23 mouse cellular contexts compared by ENCODE assay signal in the genomic region with DNA sequence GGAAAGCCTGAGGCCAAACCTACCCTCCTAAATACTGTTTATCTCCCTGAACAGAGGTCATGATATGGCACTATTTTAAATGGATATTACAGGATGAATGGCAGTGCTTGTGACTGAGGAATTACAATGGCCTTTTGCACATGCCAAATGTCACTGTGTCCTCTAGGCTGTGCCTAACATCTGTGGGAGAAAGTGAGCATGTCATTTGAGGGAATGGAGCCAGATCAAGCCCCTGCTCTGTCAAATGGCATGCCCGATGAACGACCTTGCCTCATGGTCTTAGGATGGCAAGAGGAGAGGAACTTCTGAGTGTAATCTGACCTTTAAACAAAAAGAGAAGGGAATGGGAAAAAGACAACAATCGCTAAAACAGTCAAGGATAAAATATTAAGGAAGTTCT.
A peak's percentile ranks its signal among the peaks of the same experiment; 100 is the strongest.
DNase-seq lines count a peak whose midpoint lies in the region; ATAC-seq and TF ChIP-seq lines count a peak whose summit lies in the region.
"Had no signal": no experiment of that assay in that cellular context is flagged by ENCODE, and none has a peak within 500 bp of the region (broad histone marks: within the 10 kb centered on the region; RNA-seq: fewer than 3 reads in every experiment).

No protein-coding gene starts in this region.

- intact Hi-C loops in left cerebral cortex, postnatal 4 days (cut with DNase I): no loop called here

- no peaks in the 10 kb centered on the region for H3K27me3 ChIP-seq in embryonic facial prominence, embryonic 14.5 days (replicated peaks; ENCODE audit: control insufficient read depth, insufficient read depth, low read length)
- H3K27me3 ChIP-seq in embryonic facial prominence, embryonic 10.5 days (replicated peaks; ENCODE audit: low read depth, poor library complexity, severe bottlenecking): no peaks in the 10 kb centered on the region
- H3K27me3 ChIP-seq: hindbrain, embryonic 13.5 days; liver, embryonic 15.5 days; lung, embryonic 15.5 days had no signal

- peak; percentile 29 for DNase-seq in embryonic facial prominence, embryonic 14.5 days (ENCODE audit: low spot score)
- DNase-seq in embryonic facial prominence, embryonic 10.5 days (ENCODE audit: low spot score): no peak
- peak; percentile 5 for DNase-seq in left cerebral cortex, postnatal 4 days
- no peak for DNase-seq in left cerebral cortex, adult 8-10 months (ENCODE audit: low spot score in 2 of 2)
- DNase-seq in adrenal gland, adult 8-10 months: peak; percentile 69
- peak; percentile 4 for DNase-seq in brain, embryonic 14.5 days (ENCODE audit: low read depth)
- DNase-seq in lung, postnatal 4 days: no peak
- DNase-seq: cerebellum, adult 18-20 months; cerebellum, postnatal 36 days; gastrocnemius, postnatal 10 days; kidney, adult 8-10 months; kidney, postnatal 10 days; liver; thymus, postnatal 14 days had no signal

- no peak overlapping the region for H3K27ac ChIP-seq in embryonic facial prominence, embryonic 14.5 days (replicated peaks; ENCODE audit: low read depth, low read length)
- no peak overlapping the region for H3K27ac ChIP-seq in embryonic facial prominence, embryonic 10.5 days (replicated peaks)
- H3K27ac ChIP-seq: forebrain, embryonic 10.5 days; hindbrain, embryonic 13.5 days; left cerebral cortex, adult 2 months; limb, embryonic 10.5 days; liver, embryonic 15.5 days; lung, embryonic 15.5 days; macrophage; midbrain, embryonic 10.5 days had no signal

- no peaks in the 10 kb centered on the region for H3K9me3 ChIP-seq in embryonic facial prominence, embryonic 14.5 days (ENCODE audit: control insufficient read depth, low read length)
- H3K9me3 ChIP-seq in embryonic facial prominence, embryonic 10.5 days: no peaks in the 10 kb centered on the region
- H3K9me3 ChIP-seq: forebrain, embryonic 10.5 days; hindbrain, embryonic 13.5 days; limb, embryonic 10.5 days; liver, embryonic 15.5 days; lung, embryonic 15.5 days; midbrain, embryonic 10.5 days had no signal

- H3K9ac ChIP-seq in embryonic facial prominence, embryonic 14.5 days (ENCODE audit: low read depth, low read length): no peak overlapping the region
- H3K9ac ChIP-seq: hindbrain, embryonic 13.5 days; liver, embryonic 15.5 days; lung, embryonic 15.5 days had no signal

- H3K4me3 ChIP-seq in embryonic facial prominence, embryonic 14.5 days (ENCODE audit: low read depth, low read length): no peak overlapping the region
- no peak overlapping the region for H3K4me3 ChIP-seq in embryonic facial prominence, embryonic 10.5 days
- H3K4me3 ChIP-seq: forebrain, embryonic 10.5 days; hindbrain, embryonic 13.5 days; left cerebral cortex, adult 2 months; limb, embryonic 10.5 days; liver, embryonic 15.5 days; lung, embryonic 15.5 days; midbrain, embryonic 10.5 days had no signal

- TF ChIP-seq CTCF in brain, embryonic 14.5 days (IDR thresholded peaks at IDR 0.05; ENCODE audit: borderline replicate concordance, extremely low read depth, insufficient read depth, insufficient read length): no peak

- H3K4me1 ChIP-seq in embryonic facial prominence, embryonic 14.5 days (ENCODE audit: control insufficient read depth, insufficient read depth, low read length): no peaks in the 10 kb centered on the region
- H3K4me1 ChIP-seq in embryonic facial prominence, embryonic 10.5 days: no peaks in the 10 kb centered on the region
- H3K4me1 ChIP-seq: forebrain, embryonic 10.5 days; hindbrain, embryonic 13.5 days; limb, embryonic 10.5 days; liver, embryonic 15.5 days; lung, embryonic 15.5 days; midbrain, embryonic 10.5 days had no signal

- no peak for ATAC-seq in embryonic facial prominence, embryonic 14.5 days (ENCODE audit: low read depth)
- ATAC-seq: forebrain, embryonic 16.5 days had no signal

- no peaks in the 10 kb centered on the region for H3K36me3 ChIP-seq in embryonic facial prominence, embryonic 14.5 days (ENCODE audit: control insufficient read depth, insufficient read depth, low read length)
- H3K36me3 ChIP-seq in embryonic facial prominence, embryonic 10.5 days (replicated peaks): no peaks in the 10 kb centered on the region
- H3K36me3 ChIP-seq: forebrain, embryonic 10.5 days; hindbrain, embryonic 13.5 days; limb, embryonic 10.5 days; liver, embryonic 15.5 days; lung, embryonic 15.5 days; midbrain, embryonic 10.5 days had no signal

- 50% methylated on average over 3 of the region's 3 CpGs for WGBS in embryonic facial prominence, embryonic 14.5 days
- WGBS in embryonic facial prominence, embryonic 10.5 days: 60% methylated on average over 3 of the region's 3 CpGs

- no peak overlapping the region for H3K4me2 ChIP-seq in embryonic facial prominence, embryonic 14.5 days (ENCODE audit: low read depth, low read length)
- H3K4me2 ChIP-seq: hindbrain, embryonic 13.5 days; liver, embryonic 15.5 days; lung, embryonic 15.5 days had no signal

- TF ChIP-seq POLR2A in brain, embryonic 14.5 days (IDR thresholded peaks at IDR 0.05; ENCODE audit: borderline replicate concordance, extremely low read depth, insufficient read depth, insufficient read length, poor library complexity, severe bottlenecking): no peak

Comparison
In these comparisons a context has a peak if more than half of its experiments do, and no peak if none do; other contexts are left out.
1. DNase-seq: peak in embryonic facial prominence, embryonic 14.5 days (single experiment), left cerebral cortex, postnatal 4 days (single experiment), adrenal gland, adult 8-10 months (single experiment) and brain, embryonic 14.5 days (single experiment); none in embryonic facial prominence, embryonic 10.5 days (single experiment), left cerebral cortex, adult 8-10 months (0 of 2) and lung, postnatal 4 days (0 of 2).